Mouse (Mus musculus): ENCODE results near the gene Raf1. TPM values are rescaled to one million over a fixed set of nuclear protein-coding genes. Genes with fewer than 3 reads are reported as not detected.

Raf1 gene
- total RNA-seq, 2 experiments from 2014 or later = 83.6 to 106 TPM

DNA sequence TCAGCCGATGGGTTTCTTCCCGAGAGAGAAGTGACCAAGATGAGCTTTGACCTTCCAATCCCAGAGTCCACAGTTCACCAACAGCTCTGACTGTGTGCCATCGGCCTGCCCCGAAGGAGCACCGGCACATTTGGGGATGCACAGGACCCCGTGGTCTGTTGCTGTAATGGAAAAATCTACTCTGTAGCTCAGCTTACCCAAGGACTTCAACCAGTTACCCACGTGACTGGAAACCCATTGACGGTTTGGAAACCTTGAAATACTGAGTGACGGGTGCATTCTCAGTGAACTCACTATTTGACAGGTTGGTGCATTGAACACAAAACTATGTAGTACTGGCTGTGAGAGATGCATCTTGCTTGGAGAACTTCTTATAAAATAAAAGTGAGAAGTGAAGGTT lies 98.5 kb downstream of the Raf1 start:
- no peak for DNase-seq (ENCODE audit: extremely low spot score in 1 of 2, low spot score in 1 of 2)

DNA sequence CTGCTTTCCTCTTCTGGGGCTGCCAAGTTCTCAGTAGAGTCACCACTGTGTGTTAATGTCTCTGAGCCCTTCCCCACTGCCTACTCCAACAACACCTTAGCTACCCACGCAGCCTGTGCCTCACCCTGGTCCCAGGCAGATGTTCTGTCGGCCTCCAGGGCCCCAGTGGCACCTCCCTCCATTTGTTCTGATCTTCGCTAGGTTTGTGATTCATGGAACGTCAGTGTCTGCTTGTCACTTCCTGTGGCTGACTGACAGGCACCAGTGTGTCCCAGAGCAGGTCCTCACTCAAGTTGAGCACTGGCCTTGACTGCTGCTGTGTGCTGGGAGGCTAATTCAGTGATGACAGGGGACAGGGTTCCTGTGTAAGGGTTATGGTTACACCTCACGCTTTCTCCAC lies 99.0 kb downstream of the Raf1 start:
- no peak for DNase-seq (ENCODE audit: extremely low spot score in 1 of 2, low spot score in 1 of 2)

DNA sequence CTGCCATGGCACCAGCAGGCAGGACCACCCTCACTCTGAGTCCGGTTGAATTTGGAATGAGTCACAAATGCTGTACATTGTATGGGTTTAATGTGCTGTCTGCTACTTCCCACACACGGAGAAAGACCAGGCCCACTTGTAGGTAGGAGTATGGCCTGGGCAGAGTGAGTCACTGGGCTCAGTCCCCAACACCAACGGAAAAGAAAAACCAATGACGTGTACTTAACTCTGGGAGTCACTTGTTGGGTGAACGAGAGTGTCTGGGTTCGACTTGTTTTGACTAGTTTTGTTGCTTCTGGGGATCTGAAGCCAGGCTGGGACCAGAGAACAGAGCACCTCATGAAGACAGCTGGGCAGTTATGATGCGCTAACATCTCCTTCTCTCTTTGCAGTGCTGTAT lies 102.3 kb downstream of the Raf1 start:
- DNase-seq (ENCODE audit: extremely low spot score in 1 of 2, low spot score in 1 of 2) = no peak

Other genes with a start within 250 kb of the Raf1 start
- gene Tsen2, start 132.0 kb downstream of the Raf1 start, total RNA-seq (2021) = 10 to 100 TPM; 24.8 to 25.5 TPM
- gene Mkrn2os, start 84.1 kb downstream of the Raf1 start, total RNA-seq (2021) = not detected
- 10 to 100 TPM; 37.8 to 43.2 TPM for gene Mkrn2, start 74.7 kb downstream of the Raf1 start, total RNA-seq (2021)
- gene Tmem40, start 85.8 kb upstream of the Raf1 start, total RNA-seq (2021) = under 1 TPM in 1 of 2 experiments, not detected in 1; 0.62 TPM
- gene Cand2, start 97.9 kb upstream of the Raf1 start, total RNA-seq (2021) = 1 to 10 TPM; 2.7 to 3.8 TPM
- 100 to 1,000 TPM; 471 to 520 TPM for gene Rpl32, start 132.1 kb upstream of the Raf1 start, total RNA-seq (2021)
- 1 to 10 TPM; 2.8 to 3.8 TPM for gene Efcab12, start 161.8 kb upstream of the Raf1 start, total RNA-seq (2021)
- 1 to 10 TPM; 5.8 to 6.1 TPM for gene Mbd4, start 176.7 kb upstream of the Raf1 start, total RNA-seq (2021)
- 10 to 100 TPM; 26.7 to 28.7 TPM for gene Ift122, start 176.8 kb upstream of the Raf1 start, total RNA-seq (2021)